Mouse (Mus musculus) liver, embryonic 13.5 days (tissue): ENCODE results near the gene Lyl1. TPM values are rescaled to one million over a fixed set of nuclear protein-coding genes. Genes with fewer than 3 reads are reported as not detected.

Experiments used
- ATAC-seq: fragments of 200-750 bp; cut with Nextera tagmentation; 2 replicates; pipeline ENCODE4 v1.8.0; 2017; ENCODE audit warnings: low read depth, mild to moderate bottlenecking, moderate number of reproducible peaks, moderate library complexity
- DNase-seq: peaks from one replicate; pipeline ENCODE4 v3.0.0; 2022
- H3K27ac ChIP-seq: fragments of 300-500 bp; sonication (generic); 2 replicates; pipeline ENCODE4 v1.5.1; 2015; ENCODE audit warnings: moderate library complexity, mild to moderate bottlenecking, inconsistent platforms
- H3K27me3 ChIP-seq: fragments of 300-500 bp; sonication (generic); 2 replicates; pipeline ENCODE4 v1.6.1; 2015; ENCODE audit warnings: mild to moderate bottlenecking, inconsistent platforms
- H3K36me3 ChIP-seq: fragments of 300-500 bp; sonication (generic); 2 replicates; pipeline ENCODE4 v1.6.1; 2015; ENCODE audit warnings: mild to moderate bottlenecking, inconsistent platforms
- H3K4me1 ChIP-seq: fragments of 300-500 bp; sonication (generic); replicated peaks from 2 replicates; pipeline ENCODE4 v1.6.1; 2015; ENCODE audit warnings: inconsistent platforms
- H3K4me2 ChIP-seq: fragments of 300-500 bp; sonication (generic); 2 replicates; pipeline ENCODE4 v1.6.1; 2015; ENCODE audit warnings: inconsistent platforms, mild to moderate bottlenecking, moderate library complexity
- H3K4me3 ChIP-seq: fragments of 300-500 bp; sonication (generic); replicated peaks from 2 replicates; pipeline ENCODE4 v1.5.1; 2015; ENCODE audit warnings: mild to moderate bottlenecking, inconsistent platforms
- H3K9ac ChIP-seq: fragments of 300-500 bp; sonication (generic); 2 replicates; pipeline ENCODE4 v1.6.1; 2015; ENCODE audit warnings: mild to moderate bottlenecking, inconsistent platforms
- H3K9me3 ChIP-seq: fragments of 300-500 bp; sonication (generic); replicated peaks from 2 replicates; pipeline ENCODE4 v1.6.1; 2016; ENCODE audit warnings: inconsistent platforms
- WGBS: fragments of 180-500 bp; shearing (Covaris S2); methylation state at CpG from one replicate; pipeline ENCODE4 v1.1.7; 2015; ENCODE audit not compliant: insufficient replicate concordance; 5-methylcytosine and 5-hydroxymethylcytosine counted together
- polyA plus RNA-seq: library from polyadenylated mRNA; unstranded; fragments of >200 nt; fragmentation: Nextera tagmentation; extraction: Ambion mirVana; gene quantifications from 2 replicates; pipeline ENCODE4 v1.2.1, GENCODE M21; 2015

Gene Lyl1
- polyA plus RNA-seq, 1 experiment from 2014 or later = 61.3 TPM

- Histone ChIP-seq H3K9me3 (no peaks in the 10 kb centered on the region), H3K4me1 (peaks cover 59% of the 10 kb centered on the region), H3K4me2 (no peak overlapping the region), H3K4me3 (no peak overlapping the region), H3K27ac (peak overlapping the region; percentile 55), H3K36me3 (no peaks in the 10 kb centered on the region), H3K9ac (peak overlapping the region; percentile 7; the same call in 1 of the 2 replicates), H3K27me3 (peaks cover 62% of the 10 kb centered on the region)
- 70% methylated on average over 4 of the region's 4 CpGs for WGBS
- DNase-seq (no peak), ATAC-seq (no peak)
Measured at GRCm38 (mm10) chr8:84713381-84713780, 12.1 kb downstream of the Lyl1 start.

- ATAC-seq (no peak), DNase-seq (no peak)
- Histone ChIP-seq H3K4me3 (no peak overlapping the region), H3K4me2 (no peak overlapping the region), H3K36me3 (no peaks in the 10 kb centered on the region), H3K27ac (no peak overlapping the region), H3K9me3 (no peaks in the 10 kb centered on the region), H3K27me3 (peaks cover 59% of the 10 kb centered on the region), H3K9ac (peak overlapping the region; percentile 8), H3K4me1 (peaks cover 51% of the 10 kb centered on the region)
- WGBS = 56% methylated on average over 4 of the region's 4 CpGs
Measured at GRCm38 (mm10) chr8:84714161-84714560, 12.9 kb downstream of the Lyl1 start.

- 55% methylated on average over 27 of the region's 27 CpGs for WGBS
- ATAC-seq = no peak
- Histone ChIP-seq H3K36me3 (0 out of 2 replicates have a peak, but pooled peaks cover 4% of the 10 kb centered on the region), H3K4me3 (no peak overlapping the region), H3K9me3 (no peaks in the 10 kb centered on the region), H3K27me3 (peaks cover 62% of the 10 kb centered on the region), H3K27ac (no peak overlapping the region), H3K4me1 (peaks cover 60% of the 10 kb centered on the region), H3K4me2 (peak overlapping the region; percentile 37), H3K9ac (0 out of 2 replicates have a peak overlapping the region, but pooled peaks have one; percentile 5)
- DNase-seq = no peak
Measured at GRCm38 (mm10) chr8:84715893-84716468, 14.7 kb downstream of the Lyl1 start.

- peaks cover 54% of the 10 kb centered on the region for H3K27me3 ChIP-seq
- WGBS = 86% methylated on average over 11 of the region's 11 CpGs
- no peaks in the 10 kb centered on the region for H3K9me3 ChIP-seq
- no peak for DNase-seq
- peaks cover 64% of the 10 kb centered on the region for H3K4me1 ChIP-seq
- H3K4me3 ChIP-seq = no peak overlapping the region
- H3K4me2 ChIP-seq = no peak overlapping the region
- no peak overlapping the region for H3K27ac ChIP-seq
- no peak overlapping the region for H3K9ac ChIP-seq
- H3K36me3 ChIP-seq = 0 out of 2 replicates have a peak, but pooled peaks cover 8% of the 10 kb centered on the region
- no peak for ATAC-seq
Measured at GRCm38 (mm10) chr8:84716790-84717189, 15.5 kb downstream of the Lyl1 start.

- DNase-seq = no peak
- no peak overlapping the region for H3K4me2 ChIP-seq
- ATAC-seq = no peak
- H3K27me3 ChIP-seq = peaks cover 42% of the 10 kb centered on the region
- no peak overlapping the region for H3K9ac ChIP-seq
- H3K4me1 ChIP-seq = peaks cover 65% of the 10 kb centered on the region
- 81% methylated on average over 5 of the region's 5 CpGs for WGBS
- no peaks in the 10 kb centered on the region for H3K9me3 ChIP-seq
- 0 out of 2 replicates have a peak, but pooled peaks cover 8% of the 10 kb centered on the region for H3K36me3 ChIP-seq
- H3K4me3 ChIP-seq = no peak overlapping the region
- H3K27ac ChIP-seq = no peak overlapping the region; the same call in 1 of the 2 replicates
Measured at GRCm38 (mm10) chr8:84718476-84718875, 17.2 kb downstream of the Lyl1 start.

GRCm38 (mm10) chr8:84718959-84719690 is 17.9 kb downstream of the Lyl1 start:
- H3K4me1 ChIP-seq = peaks cover 66% of the 10 kb centered on the region
- no peak for DNase-seq
- H3K27ac ChIP-seq = peak overlapping the region; percentile 65; the same call in 1 of the 2 replicates
- ATAC-seq = no peak
- no peaks in the 10 kb centered on the region for H3K9me3 ChIP-seq
- H3K4me2 ChIP-seq = no peak overlapping the region
- 0 out of 2 replicates have a peak, but pooled peaks cover 8% of the 10 kb centered on the region for H3K36me3 ChIP-seq
- WGBS = 83% methylated on average over 5 of the region's 5 CpGs
- H3K27me3 ChIP-seq = peaks cover 36% of the 10 kb centered on the region
- no peak overlapping the region for H3K4me3 ChIP-seq
- peak overlapping the region; percentile 11; the same call in 1 of the 2 replicates for H3K9ac ChIP-seq

GRCm38 (mm10) chr8:84722530-84722849 is 21.2 kb downstream of the Lyl1 start:
- Histone ChIP-seq H3K9ac (peak overlapping the region; percentile 83), H3K4me1 (peaks cover 86% of the 10 kb centered on the region), H3K9me3 (no peaks in the 10 kb centered on the region), H3K27ac (peak overlapping the region; percentile 99), H3K27me3 (peaks cover 11% of the 10 kb centered on the region), H3K4me3 (peak overlapping the region; percentile 64), H3K36me3 (peaks cover 25% of the 10 kb centered on the region), H3K4me2 (peak overlapping the region; percentile 84)
- peak; percentile 11 for ATAC-seq
- DNase-seq = no peak
- 43% methylated on average over 6 of the region's 6 CpGs for WGBS

GRCm38 (mm10) chr8:84722850-84723570 is 21.8 kb downstream of the Lyl1 start, which contains the start of gene G430095P16Rik:
TSS of gene G430095P16Rik (plus strand) at chr8:84723007.
- Histone ChIP-seq H3K27ac (peak within 1 kb of the TSS; percentile 99), H3K4me1 (peaks cover 86% of the 10 kb centered on the region), H3K36me3 (peaks cover 26% of the 10 kb centered on the region), H3K27me3 (peaks cover 6% of the 10 kb centered on the region), H3K4me2 (peak within 1 kb of the TSS; percentile 84), H3K4me3 (peak within 1 kb of the TSS; percentile 64), H3K9me3 (no peaks in the 10 kb centered on the region), H3K9ac (peak within 1 kb of the TSS; percentile 83)
- DNase-seq = peak; percentile 83
- WGBS = 7% methylated on average over 10 of the region's 10 CpGs
- ATAC-seq = peak; percentile 92

GRCm38 (mm10) chr8:84723571-84723900 is 22.3 kb downstream of the Lyl1 start:
- H3K9me3 ChIP-seq = no peaks in the 10 kb centered on the region
- WGBS = 7% methylated on average over 7 of the region's 7 CpGs
- H3K4me3 ChIP-seq = peak overlapping the region; percentile 64
- H3K9ac ChIP-seq = peak overlapping the region; percentile 83
- H3K4me1 ChIP-seq = peaks cover 90% of the 10 kb centered on the region
- 0 out of 2 replicates have a peak, but pooled peaks cover 5% of the 10 kb centered on the region for H3K27me3 ChIP-seq
- peak overlapping the region; percentile 84 for H3K4me2 ChIP-seq
- peak; percentile 67 for DNase-seq
- ATAC-seq = peak; percentile 45
- peaks cover 26% of the 10 kb centered on the region for H3K36me3 ChIP-seq
- H3K27ac ChIP-seq = peak overlapping the region; percentile 99

- H3K27ac ChIP-seq = peak overlapping the region; percentile 99
- H3K27me3 ChIP-seq = 0 out of 2 replicates have a peak, but pooled peaks cover 5% of the 10 kb centered on the region
- peak overlapping the region; percentile 64 for H3K4me3 ChIP-seq
- H3K9me3 ChIP-seq = no peaks in the 10 kb centered on the region
- H3K9ac ChIP-seq = peak overlapping the region; percentile 83
- peaks cover 96% of the 10 kb centered on the region for H3K4me1 ChIP-seq
- H3K4me2 ChIP-seq = peak overlapping the region; percentile 84
- DNase-seq (peak; percentile 52), ATAC-seq (peak; percentile 27; the same call in 1 of the 2 replicates)
- peaks cover 26% of the 10 kb centered on the region for H3K36me3 ChIP-seq
- 49% methylated on average over 9 of the region's 9 CpGs for WGBS
Measured at GRCm38 (mm10) chr8:84724683-84725082, 23.4 kb downstream of the Lyl1 start.
